Mouse (Mus musculus) intestine, postnatal 0 days (tissue): ENCODE results near the gene Aspa. TPM values are rescaled to one million over a fixed set of nuclear protein-coding genes. Genes with fewer than 3 reads are reported as not detected.
A peak's percentile ranks its signal among the peaks of the same experiment; 100 is the strongest.

ENCODE experiments used
- ATAC-seq: fragments of 200-750 bp; cut with Nextera tagmentation; 2 replicates; pipeline ENCODE4 v1.8.0; 2017; ENCODE audit warnings: mild to moderate bottlenecking, moderate TSS enrichment, moderate library complexity
- H3K27ac ChIP-seq: fragments of 300-500 bp; sonication (generic); 2 replicates; pipeline ENCODE4 v1.5.1; 2014; ENCODE audit warnings: mild to moderate bottlenecking, low read depth, low read length, moderate library complexity
- H3K27me3 ChIP-seq: fragments of 300-500 bp; sonication (generic); replicated peaks from 2 replicates; pipeline ENCODE4 v1.6.1; 2014; ENCODE audit warnings: low read length, mixed read lengths; ENCODE audit not compliant: control insufficient read depth, insufficient read depth
- H3K36me3 ChIP-seq: fragments of 300-500 bp; sonication (generic); 2 replicates; pipeline ENCODE4 v1.6.1; 2014; ENCODE audit warnings: mild to moderate bottlenecking, moderate library complexity; ENCODE audit not compliant: control insufficient read depth, insufficient read depth
- H3K4me1 ChIP-seq: fragments of 300-500 bp; sonication (generic); replicated peaks from 2 replicates; pipeline ENCODE4 v1.6.1; 2014; ENCODE audit warnings: antibody characterized with exemption, low read length, mixed read lengths; ENCODE audit not compliant: control insufficient read depth, insufficient read depth
- H3K4me2 ChIP-seq: fragments of 300-500 bp; sonication (generic); replicated peaks from 2 replicates; pipeline ENCODE4 v1.6.1; 2014; ENCODE audit warnings: low read depth, mild to moderate bottlenecking, moderate library complexity
- H3K4me3 ChIP-seq: fragments of 300-500 bp; sonication (generic); 2 replicates; pipeline ENCODE4 v1.5.1; 2014; ENCODE audit warnings: low read depth, low read length
- H3K9ac ChIP-seq: fragments of 300-500 bp; sonication (generic); 2 replicates; pipeline ENCODE4 v1.6.1; 2014; ENCODE audit warnings: mild to moderate bottlenecking, low read depth, low read length
- H3K9me3 ChIP-seq: fragments of 300-500 bp; sonication (generic); 2 replicates; pipeline ENCODE4 v1.6.1; 2016; ENCODE audit warnings: mixed run types; ENCODE audit not compliant: control insufficient read depth
- CTCF ChIP-seq: sonication (generic); IDR thresholded peaks from 2 replicates; pipeline ENCODE4 v1.5.1; 2016; ENCODE audit warnings: low read depth, mild to moderate bottlenecking, control low read depth, antibody characterized with exemption, moderate library complexity
- WGBS: fragments of 180-500 bp; shearing (Covaris S2); extraction: QIAGEN DNeasy Blood & Tissue Kit; methylation state at CpG from one replicate; pipeline ENCODE4 v1.1.7; 2014; 5-methylcytosine and 5-hydroxymethylcytosine counted together
- polyA plus RNA-seq: library from polyadenylated mRNA; unstranded; fragments of >200 nt; fragmentation: Nextera tagmentation; extraction: Ambion mirVana; gene quantifications from 2 replicates; pipeline ENCODE4 v1.2.1, GENCODE M21; 2015

Aspa gene
- polyA plus RNA-seq = 8.4 and 13.5 TPM in 2 replicates

- no peak for ATAC-seq
- no peaks in the 10 kb centered on the region for H3K9me3 ChIP-seq
- H3K4me1 ChIP-seq = no peaks in the 10 kb centered on the region; the same call in 1 of the 2 replicates
- H3K27me3 ChIP-seq = no peaks in the 10 kb centered on the region
- H3K4me3 ChIP-seq = no peak within 1 kb of the TSS
- H3K36me3 ChIP-seq = no peaks in the 10 kb centered on the region
- no peak within 1 kb of the TSS for H3K4me2 ChIP-seq
- WGBS = 75% methylated on average over 27 of the region's 27 CpGs
- H3K27ac ChIP-seq = no peak within 1 kb of the TSS
- TF ChIP-seq CTCF = no peak
- H3K9ac ChIP-seq = no peak within 1 kb of the TSS
Observed at GRCm38 (mm10) chr11:73329442-73329841, at the start of gene Aspa, which contains the start of the genes Gm49340 and Spata22. Gene Aspa (minus strand): TSS chr11:73329596. Gene Gm49340 (plus strand): TSS chr11:73329741. Gene Spata22 (plus strand): TSS chr11:73329741.

- Histone ChIP-seq H3K9me3 (no peaks in the 10 kb centered on the region), H3K27me3 (no peaks in the 10 kb centered on the region), H3K4me3 (no peak within 1 kb of the TSS), H3K4me2 (no peak within 1 kb of the TSS), H3K4me1 (no peaks in the 10 kb centered on the region), H3K9ac (no peak within 1 kb of the TSS), H3K36me3 (no peaks in the 10 kb centered on the region), H3K27ac (no peak within 1 kb of the TSS)
- TF ChIP-seq CTCF = no peak
- 86% methylated on average over 2 of the region's 2 CpGs for WGBS
- ATAC-seq = no peak
Observed at GRCm38 (mm10) chr11:73370946-73371345, 41.5 kb upstream of the Aspa start, which contains the start of gene Olfr376. Gene Olfr376 (plus strand): TSS chr11:73371246.

GRCm38 (mm10) chr11:73350483-73350882 is 21.1 kb upstream of the Aspa start, which contains the start of gene Olfr20:
Gene Olfr20 (plus strand): TSS chr11:73350783.
- H3K36me3 ChIP-seq = no peaks in the 10 kb centered on the region
- 46% methylated on average over 3 of the region's 3 CpGs for WGBS
- no peaks in the 10 kb centered on the region for H3K9me3 ChIP-seq
- no peak within 1 kb of the TSS for H3K4me3 ChIP-seq
- H3K27me3 ChIP-seq = no peaks in the 10 kb centered on the region
- no peak for ATAC-seq
- no peak within 1 kb of the TSS for H3K9ac ChIP-seq
- H3K27ac ChIP-seq = no peak within 1 kb of the TSS
- no peaks in the 10 kb centered on the region for H3K4me1 ChIP-seq
- H3K4me2 ChIP-seq = no peak within 1 kb of the TSS
- TF ChIP-seq CTCF = no peak

GRCm38 (mm10) chr11:73336919-73337318 is 7.5 kb upstream of the Aspa start:
- Histone ChIP-seq H3K9me3 (no peaks in the 10 kb centered on the region), H3K4me3 (no peak overlapping the region), H3K4me2 (no peak overlapping the region), H3K9ac (no peak overlapping the region), H3K27ac (no peak overlapping the region), H3K4me1 (no peaks in the 10 kb centered on the region), H3K27me3 (no peaks in the 10 kb centered on the region), H3K36me3 (no peaks in the 10 kb centered on the region)
- peak; percentile 99 for ATAC-seq
- no peak for TF ChIP-seq CTCF
- 62% methylated on average over 4 of the region's 4 CpGs for WGBS

- no peak overlapping the region for H3K27ac ChIP-seq
- no peak overlapping the region for H3K4me3 ChIP-seq
- H3K4me2 ChIP-seq = no peak overlapping the region
- ATAC-seq = no peak
- H3K9me3 ChIP-seq = no peaks in the 10 kb centered on the region
- H3K27me3 ChIP-seq = no peaks in the 10 kb centered on the region
- TF ChIP-seq CTCF = no peak
- H3K36me3 ChIP-seq = no peaks in the 10 kb centered on the region
- WGBS = 70% methylated on average over 2 of the region's 2 CpGs
- no peak overlapping the region for H3K9ac ChIP-seq
- no peaks in the 10 kb centered on the region for H3K4me1 ChIP-seq
Observed at GRCm38 (mm10) chr11:73333357-73333756, 4.0 kb upstream of the Aspa start.

GRCm38 (mm10) chr11:73327361-73327760 is 2.0 kb downstream of the Aspa start:
- Histone ChIP-seq H3K4me1 (no peaks in the 10 kb centered on the region; the same call in 1 of the 2 replicates), H3K27ac (no peak overlapping the region), H3K4me3 (no peak overlapping the region), H3K27me3 (no peaks in the 10 kb centered on the region), H3K9me3 (no peaks in the 10 kb centered on the region), H3K9ac (no peak overlapping the region), H3K36me3 (no peaks in the 10 kb centered on the region), H3K4me2 (no peak overlapping the region; the same call in 1 of the 2 replicates)
- TF ChIP-seq CTCF = no peak
- 67% methylated on average over 4 of the region's 4 CpGs for WGBS
- ATAC-seq = no peak
